Mouse (Mus musculus) liver, adult 2 months (tissue): ENCODE measurements around the gene Amigo3. TPM values are rescaled to one million over a fixed set of nuclear protein-coding genes. Genes with fewer than 3 reads are reported as not detected.
A peak's percentile ranks its signal among the peaks of the same experiment; 100 is the strongest.

Source experiments
- DNase-seq: peaks from one replicate; pipeline ENCODE4 v3.0.0-alpha.2; 2011; ENCODE audit warnings: low read depth, low spot score; ENCODE audit errors: extremely low read depth
- H3K27ac ChIP-seq: fragments of 200-500 bp; replicated peaks from 2 replicates; pipeline ENCODE4 v1.5.1; 2012; ENCODE audit warnings: low read depth, mild to moderate bottlenecking, control low read depth, inconsistent platforms, low read length; ENCODE audit not compliant: insufficient read depth
- H3K27me3 ChIP-seq: fragments of 200-500 bp; 2 replicates; pipeline ENCODE4 v1.6.1; 2012; ENCODE audit warnings: mild to moderate bottlenecking, moderate library complexity, low read length, inconsistent platforms; ENCODE audit not compliant: control insufficient read depth, insufficient read depth
- H3K36me3 ChIP-seq: fragments of 200-500 bp; 2 replicates; pipeline ENCODE4 v1.6.1; 2012; ENCODE audit warnings: low read length, inconsistent platforms; ENCODE audit not compliant: control insufficient read depth, insufficient read depth
- H3K4me1 ChIP-seq: fragments of 200-500 bp; 2 replicates; pipeline ENCODE4 v1.6.1; 2011; ENCODE audit warnings: low read length; ENCODE audit not compliant: control insufficient read depth, insufficient read depth
- H3K4me3 ChIP-seq: fragments of 200-500 bp; 2 replicates; pipeline ENCODE4 v1.5.1; 2011; ENCODE audit warnings: low read depth, mild to moderate bottlenecking, control low read depth, low read length, moderate library complexity; ENCODE audit not compliant: insufficient read depth
- H3K79me2 ChIP-seq: fragments of 200-500 bp; 2 replicates; pipeline ENCODE4 v1.6.1; 2012; ENCODE audit warnings: inconsistent platforms, mild to moderate bottlenecking, low read length, moderate library complexity; ENCODE audit not compliant: control insufficient read depth, insufficient read depth
- H3K9ac ChIP-seq: fragments of 200-500 bp; 2 replicates; pipeline ENCODE4 v1.6.1; 2012; ENCODE audit warnings: low read depth, mild to moderate bottlenecking, control low read depth, inconsistent platforms, low read length
- CTCF ChIP-seq: fragments of 200-500 bp; IDR thresholded peaks from 2 replicates; pipeline ENCODE4 v1.5.1; 2011; ENCODE audit warnings: low read depth, low read length, control low read depth
- POLR2A ChIP-seq: fragments of 200-500 bp; IDR thresholded peaks from 2 replicates; pipeline ENCODE4 v1.6.1; 2011; ENCODE audit warnings: low read length, control low read depth; ENCODE audit not compliant: insufficient read depth; ENCODE audit errors: extremely low read depth
- WGBS: fragments of 180-500 bp; shearing (Covaris S2); methylation state at CpG from one replicate; pipeline ENCODE4 v1.1.7; 2018; 5-methylcytosine and 5-hydroxymethylcytosine counted together
- polyA plus RNA-seq: library from polyadenylated mRNA; depleted of rRNA; stranded (reverse); fragments of >200 nt; gene quantifications from 2 replicates; pipeline ENCODE4 v1.2.3, GENCODE M21; 2012
- total RNA-seq: library from RNA; depleted of rRNA; stranded (reverse); fragments of >200 nt; gene quantifications from 2 replicates; pipeline ENCODE4 v1.2.3, GENCODE M21; 2014

The Amigo3 gene
- total and polyA plus RNA-seq, 2 experiments = 0.37 to 2.8 TPM

- peak; percentile 39 for DNase-seq
- peak overlapping the region; percentile 88 for H3K9ac ChIP-seq
- H3K79me2 ChIP-seq = peaks cover 4% of the 10 kb centered on the region; the same call in 1 of the 2 replicates
- peaks cover 24% of the 10 kb centered on the region for H3K4me1 ChIP-seq
- TF ChIP-seq POLR2A (no peak), CTCF (no peak)
- H3K27ac ChIP-seq = peak overlapping the region; percentile 65
- peaks cover 4% of the 10 kb centered on the region; the same call in 1 of the 2 replicates for H3K36me3 ChIP-seq
- 34% methylated on average over 15 of the region's 15 CpGs for WGBS
- H3K27me3 ChIP-seq = no peaks in the 10 kb centered on the region
- H3K4me3 ChIP-seq = peak overlapping the region; percentile 83
These were observed 3.3 kb upstream of the Amigo3 start for GRCm38 (mm10) chr9:108049561-108050251.

- Histone ChIP-seq H3K4me1 (peaks cover 28% of the 10 kb centered on the region), H3K27ac (no peak overlapping the region), H3K9ac (no peak overlapping the region), H3K4me3 (no peak overlapping the region), H3K27me3 (no peaks in the 10 kb centered on the region), H3K36me3 (peaks cover 3% of the 10 kb centered on the region; the same call in 1 of the 2 replicates), H3K79me2 (peaks cover 4% of the 10 kb centered on the region; the same call in 1 of the 2 replicates)
- TF ChIP-seq POLR2A (no peak), CTCF (no peak)
- 88% methylated on average over 15 of the region's 15 CpGs for WGBS
- DNase-seq = no peak
These were observed 1.6 kb upstream of the Amigo3 start for GRCm38 (mm10) chr9:108051184-108051930.

GRCm38 (mm10) chr9:108051931-108052220 is 1.1 kb upstream of the Amigo3 start:
- H3K4me3 ChIP-seq = no peak overlapping the region
- no peak overlapping the region for H3K27ac ChIP-seq
- peaks cover 3% of the 10 kb centered on the region; the same call in 1 of the 2 replicates for H3K36me3 ChIP-seq
- H3K4me1 ChIP-seq = peaks cover 33% of the 10 kb centered on the region
- peaks cover 4% of the 10 kb centered on the region; the same call in 1 of the 2 replicates for H3K79me2 ChIP-seq
- H3K9ac ChIP-seq = no peak overlapping the region
- TF ChIP-seq POLR2A (no peak), CTCF (no peak)
- 72% methylated on average over 4 of the region's 4 CpGs for WGBS
- H3K27me3 ChIP-seq = no peaks in the 10 kb centered on the region
- no peak for DNase-seq

- WGBS = 67% methylated on average over 7 of the region's 7 CpGs
- H3K79me2 ChIP-seq = peaks cover 4% of the 10 kb centered on the region; the same call in 1 of the 2 replicates
- peaks cover 37% of the 10 kb centered on the region for H3K4me1 ChIP-seq
- H3K4me3 ChIP-seq = no peak overlapping the region
- no peak overlapping the region for H3K27ac ChIP-seq
- TF ChIP-seq CTCF (no peak), POLR2A (no peak)
- H3K36me3 ChIP-seq = peaks cover 3% of the 10 kb centered on the region; the same call in 1 of the 2 replicates
- H3K27me3 ChIP-seq = no peaks in the 10 kb centered on the region
- H3K9ac ChIP-seq = no peak overlapping the region
- DNase-seq = no peak
These were observed 548 bp upstream of the Amigo3 start for GRCm38 (mm10) chr9:108052411-108052810.

GRCm38 (mm10) chr9:108053665-108054225 is 786 bp downstream of the Amigo3 start:
- WGBS = 66% methylated on average over 15 of the region's 15 CpGs
- no peak overlapping the region for H3K9ac ChIP-seq
- no peak for TF ChIP-seq CTCF
- no peak for TF ChIP-seq POLR2A

More at GRCm38 (mm10) chr9:108053665-108054225, 786 bp downstream of the Amigo3 start:
- Histone ChIP-seq H3K27me3 (no peaks in the 10 kb centered on the region), H3K79me2 (peaks cover 4% of the 10 kb centered on the region; the same call in 1 of the 2 replicates), H3K4me3 (no peak overlapping the region), H3K4me1 (peaks cover 39% of the 10 kb centered on the region), H3K27ac (no peak overlapping the region), H3K36me3 (peaks cover 4% of the 10 kb centered on the region; the same call in 1 of the 2 replicates)
- DNase-seq = peak; percentile 74
